Mouse (Mus musculus) bone marrow, adult 2 months (tissue): ENCODE measurements around the gene Ntsr1. TPM values are rescaled to one million over a fixed set of nuclear protein-coding genes. Genes with fewer than 3 reads are reported as not detected.

Experiments used
- H3K27ac ChIP-seq: fragments of 200-500 bp; 2 replicates; pipeline ENCODE4 v1.5.1; 2012; ENCODE audit warnings: low read depth, mild to moderate bottlenecking, control low read depth, inconsistent platforms, low read length; ENCODE audit not compliant: control insufficient read depth, poor library complexity, insufficient read depth
- H3K4me1 ChIP-seq: fragments of 200-500 bp; 2 replicates; pipeline ENCODE4 v1.6.1; 2011; ENCODE audit warnings: low read length; ENCODE audit not compliant: control insufficient read depth, insufficient read depth
- H3K4me3 ChIP-seq: fragments of 200-500 bp; replicated peaks from 2 replicates; pipeline ENCODE3; 2011; ENCODE audit warnings: mild to moderate bottlenecking, low read depth, low read length, control low read depth; ENCODE audit not compliant: control insufficient read depth
- CTCF ChIP-seq: fragments of 200-500 bp; IDR thresholded peaks from 2 replicates; pipeline ENCODE4 v1.5.1; 2011; ENCODE audit warnings: low read length, control low read depth; ENCODE audit not compliant: control insufficient read depth, insufficient read depth
- POLR2A ChIP-seq: fragments of 200-500 bp; IDR thresholded peaks from 2 replicates; pipeline ENCODE4 v1.6.1; 2011; ENCODE audit warnings: low read depth, mild to moderate bottlenecking, control low read depth, low read length, borderline replicate concordance; ENCODE audit not compliant: control insufficient read depth
- WGBS: fragments of 180-500 bp; shearing (Covaris S2); methylation state at CpG from one replicate; pipeline ENCODE4 v1.1.7; 2018; 5-methylcytosine and 5-hydroxymethylcytosine counted together
- polyA plus RNA-seq: library from polyadenylated mRNA; stranded (reverse); fragments of >200 nt; gene quantifications from 2 replicates; pipeline ENCODE4 v1.2.4, GENCODE M21; 2011; ENCODE audit warnings: low replicate concordance; ENCODE audit not compliant: missing spikeins, insufficient read depth, insufficient read length

Gene Ntsr1
- polyA plus RNA-seq, 1 experiment, result not detected

- WGBS, result 77% methylated on average over 7 of the region's 7 CpGs
- Histone ChIP-seq H3K4me1 (no peaks in the 10 kb centered on the region), H3K4me3 (no peak overlapping the region), H3K27ac (no peak overlapping the region)
- no peak for TF ChIP-seq CTCF
- TF ChIP-seq POLR2A, result no peak
Measured at GRCm38 (mm10) chr2:180531671-180532385, 32.1 kb downstream of the Ntsr1 start.

- no peaks in the 10 kb centered on the region for H3K4me1 ChIP-seq
- WGBS, result 78% methylated on average over 6 of the region's 6 CpGs
- no peak for TF ChIP-seq POLR2A
- TF ChIP-seq CTCF, result no peak
- no peak overlapping the region for H3K27ac ChIP-seq
- H3K4me3 ChIP-seq, result no peak overlapping the region
Measured at GRCm38 (mm10) chr2:180532386-180532995, 32.7 kb downstream of the Ntsr1 start.

- no peak overlapping the region for H3K4me3 ChIP-seq
- H3K27ac ChIP-seq, result no peak overlapping the region
- WGBS, result 3% methylated on average over 4 of the region's 4 CpGs
- H3K4me1 ChIP-seq, result no peaks in the 10 kb centered on the region
- TF ChIP-seq CTCF, result no peak
- TF ChIP-seq POLR2A, result no peak
Measured at GRCm38 (mm10) chr2:180533237-180533636, 33.5 kb downstream of the Ntsr1 start.

GRCm38 (mm10) chr2:180543675-180544074, 43.9 kb downstream of the Ntsr1 start:
- Histone ChIP-seq H3K4me1 (no peaks in the 10 kb centered on the region), H3K27ac (no peak overlapping the region), H3K4me3 (no peak overlapping the region)
- TF ChIP-seq POLR2A (no peak), CTCF (no peak)
- 88% methylated on average over 2 of the region's 2 CpGs for WGBS

- 54% methylated on average over 18 of the region's 18 CpGs for WGBS
- Histone ChIP-seq H3K4me3 (no peak overlapping the region), H3K27ac (no peak overlapping the region), H3K4me1 (no peaks in the 10 kb centered on the region)
- TF ChIP-seq CTCF, result no peak
- no peak for TF ChIP-seq POLR2A
Measured at GRCm38 (mm10) chr2:180545046-180545445, 45.3 kb downstream of the Ntsr1 start.

- 50% methylated on average over 8 of the region's 8 CpGs for WGBS
- TF ChIP-seq CTCF (no peak), POLR2A (no peak)
- H3K4me1 ChIP-seq, result no peaks in the 10 kb centered on the region
- H3K27ac ChIP-seq, result no peak overlapping the region
- no peak overlapping the region for H3K4me3 ChIP-seq
Measured at GRCm38 (mm10) chr2:180547384-180548106, 47.8 kb downstream of the Ntsr1 start.

GRCm38 (mm10) chr2:180552340-180552739, 52.6 kb downstream of the Ntsr1 start:
- WGBS, result 68% methylated on average over 3 of the region's 3 CpGs
- no peak overlapping the region for H3K27ac ChIP-seq
- TF ChIP-seq POLR2A (no peak), CTCF (no peak)
- H3K4me1 ChIP-seq, result no peaks in the 10 kb centered on the region; the same call in 1 of the 2 replicates
- H3K4me3 ChIP-seq, result no peak overlapping the region

GRCm38 (mm10) chr2:180555219-180555618, 55.4 kb downstream of the Ntsr1 start:
- H3K27ac ChIP-seq, result no peak overlapping the region
- WGBS, result 49% methylated on average over 3 of the region's 3 CpGs
- TF ChIP-seq CTCF, result no peak
- TF ChIP-seq POLR2A, result no peak
- no peak overlapping the region for H3K4me3 ChIP-seq
- no peaks in the 10 kb centered on the region; the same call in 1 of the 2 replicates for H3K4me1 ChIP-seq
